Mouse (Mus musculus): ENCODE measurements around the gene Hlx.

- TF ChIP-seq CTCF (IDR thresholded peaks at IDR 0.05; ENCODE audit: low read depth), result no peak
- no peak for TF ChIP-seq EP300 (IDR thresholded peaks at IDR 0.05; ENCODE audit: low read depth)
These were observed 11.3 kb downstream of the Hlx start for GRCm38 (mm10) chr1:184721121-184721520.
